Mouse (Mus musculus) intestine, embryonic 14.5 days (tissue): ENCODE results near the gene Cdk6. TPM values are rescaled to one million over a fixed set of nuclear protein-coding genes. Genes with fewer than 3 reads are reported as not detected.
"Not testable (repeated sequence)": the region's sequence is repeated elsewhere in the genome, so short reads cannot be mapped to it uniquely, and the experiment has no call there.

Experiments
- ATAC-seq: fragments of 200-750 bp; cut with Nextera tagmentation; replicated peaks from 2 replicates; pipeline ENCODE4 v1.8.0; 2017; ENCODE audit warnings: low read depth, moderate number of reproducible peaks, moderate TSS enrichment, moderate library complexity; ENCODE audit not compliant: low FRiP score, low TSS enrichment
- DNase-seq: peaks from one replicate; pipeline ENCODE4 v3.0.0-alpha.2; 2018; ENCODE audit warnings: low spot score
- H3K27ac ChIP-seq: fragments of 300-500 bp; sonication (generic); 2 replicates; pipeline ENCODE4 v1.5.1; 2014; ENCODE audit warnings: low read depth, mild to moderate bottlenecking, control low read depth
- H3K27me3 ChIP-seq: fragments of 300-500 bp; sonication (generic); replicated peaks from 2 replicates; pipeline ENCODE4 v1.6.1; 2014; ENCODE audit warnings: low read length, control low read depth; ENCODE audit not compliant: control insufficient read depth, insufficient read depth
- H3K36me3 ChIP-seq: fragments of 300-500 bp; sonication (generic); 2 replicates; pipeline ENCODE4 v1.6.1; 2014; ENCODE audit warnings: low read length, control low read depth; ENCODE audit not compliant: control insufficient read depth, insufficient read depth
- H3K4me1 ChIP-seq: fragments of 300-500 bp; sonication (generic); replicated peaks from 2 replicates; pipeline ENCODE4 v1.6.1; 2014; ENCODE audit warnings: low read length, control low read depth, mixed read lengths; ENCODE audit not compliant: control insufficient read depth, insufficient read depth
- H3K4me2 ChIP-seq: fragments of 300-500 bp; sonication (generic); 2 replicates; pipeline ENCODE4 v1.6.1; 2014; ENCODE audit warnings: low read length
- H3K4me3 ChIP-seq: fragments of 300-500 bp; sonication (generic); 2 replicates; pipeline ENCODE4 v1.5.1; 2014; ENCODE audit warnings: low read depth, low read length, control low read depth, mixed read lengths
- H3K9ac ChIP-seq: fragments of 300-500 bp; sonication (generic); 2 replicates; pipeline ENCODE4 v1.6.1; 2014; ENCODE audit warnings: mild to moderate bottlenecking, low read length
- H3K9me3 ChIP-seq: fragments of 300-500 bp; sonication (generic); 2 replicates; pipeline ENCODE4 v1.6.1; 2016; ENCODE audit warnings: low read length, control low read depth; ENCODE audit not compliant: control insufficient read depth
- WGBS: fragments of 180-500 bp; shearing (Covaris S2); extraction: QIAGEN DNeasy Blood & Tissue Kit; methylation state at CpG from one replicate; pipeline ENCODE4 v1.1.7; 2014; 5-methylcytosine and 5-hydroxymethylcytosine counted together
- polyA plus RNA-seq: library from polyadenylated mRNA; unstranded; fragments of >200 nt; fragmentation: Nextera tagmentation; extraction: Ambion mirVana; gene quantifications from 2 replicates; pipeline ENCODE4 v1.2.1, GENCODE M21; 2014

The Cdk6 gene
- polyA plus RNA-seq, 1 experiment from 2014 or later = 41.3 TPM

DNA sequence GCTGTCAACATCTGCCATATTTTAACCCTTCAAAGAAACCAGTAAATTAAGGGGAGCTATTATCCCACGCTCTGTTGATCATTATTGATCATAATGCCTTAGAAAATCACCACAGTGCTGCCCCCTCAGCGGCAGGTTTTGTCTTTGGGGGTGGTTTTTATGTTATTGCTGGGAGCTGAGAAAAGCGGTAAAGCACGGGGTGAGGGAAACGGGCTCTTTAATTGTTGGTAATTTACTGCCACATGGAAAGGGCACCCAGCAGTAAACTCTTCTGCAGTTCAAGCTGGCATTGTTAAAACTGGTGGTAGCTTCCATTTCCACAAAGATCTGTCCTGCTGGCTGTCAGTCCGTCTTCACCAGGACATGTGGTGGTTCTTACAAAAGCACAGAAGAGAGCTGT lies 64.2 kb downstream of the Cdk6 start:
- H3K27me3 ChIP-seq = no peaks in the 10 kb centered on the region
- no peak for ATAC-seq
- WGBS = 74% methylated on average over 6 of the region's 6 CpGs
- no peaks in the 10 kb centered on the region for H3K36me3 ChIP-seq
- no peaks in the 10 kb centered on the region for H3K4me1 ChIP-seq
- no peak overlapping the region for H3K4me2 ChIP-seq
- H3K4me3 ChIP-seq = no peak overlapping the region
- no peak overlapping the region for H3K9ac ChIP-seq
- no peak for DNase-seq
- no peak overlapping the region for H3K27ac ChIP-seq
- H3K9me3 ChIP-seq = no peaks in the 10 kb centered on the region

GRCm38 (mm10) chr5:3407926-3408325 lies 66.6 kb downstream of the Cdk6 start:
- Histone ChIP-seq H3K4me3 (no peak overlapping the region), H3K9ac (no peak overlapping the region), H3K4me2 (no peak overlapping the region), H3K4me1 (no peaks in the 10 kb centered on the region), H3K36me3 (no peaks in the 10 kb centered on the region), H3K27ac (no peak overlapping the region), H3K27me3 (no peaks in the 10 kb centered on the region), H3K9me3 (no peaks in the 10 kb centered on the region)
- DNase-seq (no peak), ATAC-seq (no peak)
- 72% methylated on average over 9 of the region's 9 CpGs for WGBS

DNA sequence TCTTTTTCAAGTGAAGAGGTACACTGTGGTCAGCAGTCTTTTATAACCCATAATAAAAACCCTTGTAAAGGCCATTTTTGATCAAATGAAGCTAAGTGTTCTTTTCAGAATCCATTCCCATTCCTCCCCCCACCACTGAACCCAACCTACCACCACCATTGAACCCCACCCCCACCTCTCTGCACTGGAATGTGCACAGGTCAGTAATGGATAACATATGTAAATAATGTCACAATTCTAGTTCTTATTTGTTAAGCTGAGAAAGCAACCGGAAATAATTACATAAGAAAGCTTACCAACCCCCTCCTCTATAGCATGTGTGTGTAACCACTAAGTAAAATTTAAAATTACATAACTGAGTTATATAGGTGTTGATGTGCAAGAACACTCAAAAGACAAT lies 76.9 kb downstream of the Cdk6 start:
- not testable (repeated sequence) for H3K4me3 ChIP-seq, H3K27me3 ChIP-seq, H3K27ac ChIP-seq, H3K9me3 ChIP-seq, H3K4me1 ChIP-seq, ATAC-seq, H3K4me2 ChIP-seq, DNase-seq, H3K9ac ChIP-seq, H3K36me3 ChIP-seq
- WGBS = 56% methylated on average over 1 of the region's 1 CpGs

- ATAC-seq (no peak), DNase-seq (no peak)
- Histone ChIP-seq H3K9ac (no peak overlapping the region), H3K9me3 (no peaks in the 10 kb centered on the region), H3K4me2 (no peak overlapping the region), H3K4me1 (no peaks in the 10 kb centered on the region), H3K36me3 (no peaks in the 10 kb centered on the region), H3K27ac (no peak overlapping the region), H3K4me3 (no peak overlapping the region), H3K27me3 (no peaks in the 10 kb centered on the region)
- 81% methylated on average over 10 of the region's 10 CpGs for WGBS
Measured at GRCm38 (mm10) chr5:3420094-3420831, 79.0 kb downstream of the Cdk6 start.

GRCm38 (mm10) chr5:3420832-3421228 lies 79.5 kb downstream of the Cdk6 start:
- Histone ChIP-seq H3K36me3 (no peaks in the 10 kb centered on the region), H3K4me3 (no peak overlapping the region), H3K4me2 (no peak overlapping the region), H3K4me1 (no peaks in the 10 kb centered on the region), H3K27me3 (no peaks in the 10 kb centered on the region), H3K9me3 (no peaks in the 10 kb centered on the region), H3K27ac (no peak overlapping the region), H3K9ac (no peak overlapping the region)
- DNase-seq = no peak
- WGBS = 78% methylated on average over 3 of the region's 3 CpGs
- no peak for ATAC-seq

- not testable (repeated sequence) for H3K27me3 ChIP-seq, DNase-seq, ATAC-seq, H3K9ac ChIP-seq, H3K9me3 ChIP-seq, H3K4me1 ChIP-seq, H3K4me3 ChIP-seq, H3K4me2 ChIP-seq, H3K27ac ChIP-seq, H3K36me3 ChIP-seq
- 72% methylated on average over 19 of the region's 20 CpGs for WGBS
Measured at GRCm38 (mm10) chr5:3433131-3433700, 91.9 kb downstream of the Cdk6 start.

DNA sequence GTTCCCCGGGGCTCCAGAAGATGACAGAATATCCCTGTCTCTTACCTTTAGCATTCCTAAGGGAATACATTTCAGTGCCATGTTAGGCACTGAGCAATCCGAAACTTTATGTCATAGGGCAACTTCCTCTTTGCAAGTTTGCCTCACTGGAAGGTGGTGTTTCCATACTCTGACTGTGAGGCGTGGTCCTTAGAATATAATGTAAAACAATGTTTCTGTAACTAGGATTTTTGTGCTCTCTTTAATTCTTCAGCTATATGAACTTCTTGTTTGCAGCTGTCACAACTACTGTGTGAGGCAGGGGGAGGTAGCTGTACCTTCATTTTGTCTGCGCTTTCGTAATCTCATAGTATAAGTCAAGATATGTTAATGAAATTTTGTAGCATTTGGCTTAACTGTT lies 92.8 kb downstream of the Cdk6 start:
- H3K4me1 ChIP-seq, H3K4me3 ChIP-seq, H3K27me3 ChIP-seq, H3K27ac ChIP-seq, ATAC-seq, DNase-seq, H3K36me3 ChIP-seq, H3K4me2 ChIP-seq, H3K9ac ChIP-seq, H3K9me3 ChIP-seq: not testable (repeated sequence)
- 95% methylated on average over 5 of the region's 5 CpGs for WGBS

DNA sequence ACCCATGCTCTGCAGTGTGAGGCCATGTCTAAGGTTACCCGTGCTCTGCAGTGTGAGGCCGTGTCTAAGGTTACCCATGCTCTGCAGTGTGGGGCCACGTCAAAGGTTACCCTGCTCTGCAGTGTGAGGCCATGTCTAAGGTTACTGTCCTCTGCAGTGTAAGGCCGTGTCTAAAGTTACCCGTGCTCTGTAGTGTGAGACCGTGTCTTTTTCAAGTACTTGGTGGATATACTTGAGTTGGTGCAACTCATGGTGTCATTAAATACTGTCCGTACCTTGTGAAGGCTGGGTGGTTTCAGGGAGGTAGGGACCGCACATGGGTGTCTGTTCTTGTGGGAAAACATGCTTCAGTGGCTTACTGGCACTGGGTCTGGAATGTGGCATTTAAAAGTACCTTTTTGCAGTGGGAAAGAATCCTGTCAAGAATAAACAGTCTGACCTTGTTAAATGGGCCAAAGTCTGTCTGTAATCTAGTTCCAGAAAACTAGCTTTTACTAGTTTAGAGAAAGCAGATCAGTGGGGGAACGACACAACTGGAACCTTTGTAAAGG lies 97.2 kb downstream of the Cdk6 start:
- H3K4me3 ChIP-seq, H3K9ac ChIP-seq, H3K4me1 ChIP-seq, H3K9me3 ChIP-seq, H3K27me3 ChIP-seq, ATAC-seq, DNase-seq, H3K27ac ChIP-seq, H3K36me3 ChIP-seq, H3K4me2 ChIP-seq: not testable (repeated sequence)
- WGBS = 85% methylated on average over 8 of the region's 9 CpGs

DNA sequence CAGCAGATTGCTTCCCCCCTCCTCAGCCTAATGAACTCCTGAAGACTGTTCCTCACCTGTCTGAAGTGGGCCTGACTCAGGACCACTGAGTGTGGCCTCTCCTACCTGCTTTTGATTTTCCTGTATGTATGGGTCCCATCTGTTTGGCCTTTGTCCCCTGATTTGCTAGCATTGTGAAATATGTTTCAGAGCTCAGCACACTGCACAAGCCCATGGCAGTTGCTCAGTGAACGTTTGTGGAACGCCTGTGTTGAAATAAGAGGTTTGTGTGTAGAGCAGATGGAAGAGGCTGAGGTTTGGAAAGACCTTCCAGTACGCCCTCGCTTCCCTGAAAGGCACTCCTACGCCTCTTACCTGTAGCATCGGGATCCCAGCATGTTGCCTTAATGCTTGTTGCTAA lies 98.1 kb downstream of the Cdk6 start:
- not testable (repeated sequence) for H3K4me2 ChIP-seq, H3K9me3 ChIP-seq, DNase-seq, H3K27me3 ChIP-seq, H3K36me3 ChIP-seq, ATAC-seq, H3K4me1 ChIP-seq, H3K4me3 ChIP-seq, H3K27ac ChIP-seq, H3K9ac ChIP-seq
- WGBS = 87% methylated on average over 6 of the region's 6 CpGs
